Mouse (Mus musculus): ENCODE measurements at regions not wholly inside any gene's neighbourhood (a gene's known extent, or its start where the extent isn't known, plus 50 kb on each side); places are given as distances from the start of the nearest gene placed in this dataset.

GRCm38 (mm10) chr3:33440905-33441304 is 297.9 kb upstream of the Pex5l start:
- no peaks in the 10 kb centered on the region for H3K27me3 ChIP-seq (replicated peaks; ENCODE audit: control insufficient read depth, insufficient read depth, low read length)
- no peak overlapping the region for H3K4me3 ChIP-seq (ENCODE audit: low read length)
- 55% methylated on average over 2 of the region's 2 CpGs for WGBS
- no peaks in the 10 kb centered on the region for H3K9me3 ChIP-seq (ENCODE audit: control insufficient read depth, low read length)
- H3K9ac ChIP-seq (ENCODE audit: low read depth, low read length), result no peak overlapping the region
- H3K36me3 ChIP-seq (ENCODE audit: control insufficient read depth, insufficient read depth, low read length), result no peaks in the 10 kb centered on the region
- no peak overlapping the region for H3K4me2 ChIP-seq (ENCODE audit: low read length)
- ATAC-seq, result peak; percentile 58; the same call in 1 of the 2 replicates
- no peak overlapping the region for H3K27ac ChIP-seq (ENCODE audit: low read depth, low read length)
- no peaks in the 10 kb centered on the region for H3K4me1 ChIP-seq (ENCODE audit: control insufficient read depth, insufficient read depth, low read depth, low read length)

DNA sequence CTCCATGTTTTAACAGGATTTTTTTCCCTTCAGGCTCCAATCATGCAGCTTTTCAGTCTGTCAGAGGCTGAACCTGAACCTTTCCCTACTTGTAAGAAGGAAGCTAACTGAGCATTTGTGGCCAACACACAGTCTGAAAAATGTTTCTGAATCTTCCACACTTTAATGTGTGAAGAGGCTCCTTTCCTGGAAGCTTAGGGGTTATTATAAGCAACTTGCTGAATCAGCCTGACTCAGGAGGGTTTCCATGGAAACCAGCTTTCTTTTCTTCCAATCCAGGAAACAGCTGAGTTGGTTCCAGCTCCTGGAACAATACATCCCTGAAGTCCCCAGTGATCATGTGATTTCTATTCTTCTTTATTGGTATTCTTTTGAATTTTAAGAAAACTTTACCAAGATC is 297.5 kb upstream of the Pex5l start:
- H3K4me1 ChIP-seq (ENCODE audit: control insufficient read depth, insufficient read depth, low read depth, low read length), result no peaks in the 10 kb centered on the region
- ATAC-seq, result peak; percentile 83
- no peaks in the 10 kb centered on the region for H3K27me3 ChIP-seq (replicated peaks; ENCODE audit: control insufficient read depth, insufficient read depth, low read length)

DNA sequence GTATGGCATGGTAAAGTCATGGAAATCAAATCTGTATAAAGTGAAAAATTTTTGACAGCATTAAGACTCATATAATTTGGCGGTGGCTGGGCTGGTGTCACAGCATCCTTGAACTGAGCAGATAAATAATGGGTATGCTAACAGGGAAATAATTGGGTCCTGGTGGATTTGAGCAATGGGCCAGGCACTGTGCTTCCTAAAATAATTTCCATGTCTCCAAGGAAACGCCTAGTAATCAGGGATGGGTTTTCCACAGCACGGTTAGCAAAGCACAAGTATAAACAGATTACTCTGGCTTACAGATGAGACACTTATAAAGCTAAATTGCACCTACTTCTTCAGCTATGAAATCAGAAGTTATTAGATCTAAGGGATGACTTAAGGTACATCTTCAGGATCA is 273.9 kb upstream of the Pex5l start:
- Histone ChIP-seq H3K9me3 (ENCODE audit: control insufficient read depth, low read length) (no peaks in the 10 kb centered on the region), H3K36me3 (ENCODE audit: control insufficient read depth, insufficient read depth, low read length) (no peaks in the 10 kb centered on the region), H3K27ac (ENCODE audit: low read depth, low read length) (no peak overlapping the region), H3K27me3 (replicated peaks; ENCODE audit: control insufficient read depth, insufficient read depth, low read length) (no peaks in the 10 kb centered on the region), H3K4me2 (ENCODE audit: low read length) (no peak overlapping the region), H3K4me1 (ENCODE audit: control insufficient read depth, insufficient read depth, low read depth, low read length) (no peaks in the 10 kb centered on the region), H3K9ac (ENCODE audit: low read depth, low read length) (no peak overlapping the region), H3K4me3 (ENCODE audit: low read length) (no peak overlapping the region)
- WGBS, result 55% methylated on average over 3 of the region's 3 CpGs
- ATAC-seq, result no peak

More for the DNA sequence above, 297.5 kb upstream of the Pex5l start:
- H3K9me3 ChIP-seq (ENCODE audit: control insufficient read depth, low read length), result no peaks in the 10 kb centered on the region
- H3K9ac ChIP-seq (ENCODE audit: low read depth, low read length), result no peak overlapping the region
- no peak overlapping the region for H3K27ac ChIP-seq (ENCODE audit: low read depth, low read length)
- H3K4me3 ChIP-seq (ENCODE audit: low read length), result no peak overlapping the region
- no peaks in the 10 kb centered on the region for H3K36me3 ChIP-seq (ENCODE audit: control insufficient read depth, insufficient read depth, low read length)
- H3K4me2 ChIP-seq (ENCODE audit: low read length), result no peak overlapping the region

- H3K27me3 ChIP-seq (replicated peaks; ENCODE audit: control insufficient read depth, insufficient read depth, low read length), result no peaks in the 10 kb centered on the region
- H3K4me2 ChIP-seq (ENCODE audit: low read length), result no peak overlapping the region
- WGBS, result 93% methylated on average over 1 of the region's 1 CpGs
- no peak overlapping the region for H3K4me3 ChIP-seq (ENCODE audit: low read length)
- H3K36me3 ChIP-seq (ENCODE audit: control insufficient read depth, insufficient read depth, low read length), result no peaks in the 10 kb centered on the region
- no peaks in the 10 kb centered on the region for H3K9me3 ChIP-seq (ENCODE audit: control insufficient read depth, low read length)
- no peak overlapping the region for H3K9ac ChIP-seq (ENCODE audit: low read depth, low read length)
- no peak overlapping the region for H3K27ac ChIP-seq (ENCODE audit: low read depth, low read length)
- H3K4me1 ChIP-seq (ENCODE audit: control insufficient read depth, insufficient read depth, low read depth, low read length), result no peaks in the 10 kb centered on the region
- ATAC-seq, result no peak
Observed at GRCm38 (mm10) chr3:33416321-33416720, 273.3 kb upstream of the Pex5l start.

- H3K4me3 ChIP-seq (ENCODE audit: low read length), result no peak overlapping the region
- no peak overlapping the region for H3K9ac ChIP-seq (ENCODE audit: low read depth, low read length)
- ATAC-seq, result no peak
- 77% methylated on average over 2 of the region's 2 CpGs for WGBS
- H3K4me2 ChIP-seq (ENCODE audit: low read length), result no peak overlapping the region
- no peaks in the 10 kb centered on the region for H3K36me3 ChIP-seq (ENCODE audit: control insufficient read depth, insufficient read depth, low read length)
- no peak overlapping the region for H3K27ac ChIP-seq (ENCODE audit: low read depth, low read length)
- H3K4me1 ChIP-seq (ENCODE audit: control insufficient read depth, insufficient read depth, low read depth, low read length), result no peaks in the 10 kb centered on the region; the same call in 1 of the 2 replicates
- H3K27me3 ChIP-seq (replicated peaks; ENCODE audit: control insufficient read depth, insufficient read depth, low read length), result no peaks in the 10 kb centered on the region
- H3K9me3 ChIP-seq (ENCODE audit: control insufficient read depth, low read length), result no peaks in the 10 kb centered on the region
Observed at GRCm38 (mm10) chr3:33401904-33402303, 258.9 kb upstream of the Pex5l start.

DNA sequence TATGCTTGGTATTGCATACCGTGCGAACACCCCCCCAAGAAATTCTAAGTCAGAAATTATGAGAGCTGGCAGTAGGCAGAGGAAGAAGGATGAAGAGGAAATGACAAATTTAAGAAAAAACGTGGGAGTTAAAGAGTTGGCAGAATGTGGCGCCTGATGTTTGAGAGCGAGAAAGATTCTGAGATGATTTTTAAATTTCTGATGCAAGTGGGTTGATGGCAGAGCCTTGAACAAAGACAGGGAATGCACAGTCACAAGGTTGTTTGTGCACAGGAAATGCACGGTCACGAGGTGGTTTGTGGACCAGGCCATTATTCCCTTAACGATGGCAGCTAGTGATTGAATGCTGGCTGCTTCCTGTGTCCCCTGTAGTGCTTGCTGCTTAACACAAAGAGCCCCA is 256.3 kb upstream of the Pex5l start:
- no peaks in the 10 kb centered on the region; the same call in 1 of the 2 replicates for H3K4me1 ChIP-seq (ENCODE audit: control insufficient read depth, insufficient read depth, low read depth, low read length)
- no peak overlapping the region for H3K9ac ChIP-seq (ENCODE audit: low read depth, low read length)
- no peak overlapping the region for H3K4me3 ChIP-seq (ENCODE audit: low read length)
- no peaks in the 10 kb centered on the region for H3K36me3 ChIP-seq (ENCODE audit: control insufficient read depth, insufficient read depth, low read length)
- H3K4me2 ChIP-seq (ENCODE audit: low read length), result no peak overlapping the region
- WGBS, result 77% methylated on average over 8 of the region's 8 CpGs
- no peak for ATAC-seq
- H3K9me3 ChIP-seq (ENCODE audit: control insufficient read depth, low read length), result no peaks in the 10 kb centered on the region
- no peak overlapping the region for H3K27ac ChIP-seq (ENCODE audit: low read depth, low read length)
- H3K27me3 ChIP-seq (replicated peaks; ENCODE audit: control insufficient read depth, insufficient read depth, low read length), result no peaks in the 10 kb centered on the region

GRCm38 (mm10) chr3:33398326-33398725 is 255.3 kb upstream of the Pex5l start:
- Histone ChIP-seq H3K4me3 (ENCODE audit: low read length) (no peak overlapping the region), H3K4me1 (ENCODE audit: control insufficient read depth, insufficient read depth, low read depth, low read length) (no peaks in the 10 kb centered on the region; the same call in 1 of the 2 replicates), H3K27ac (ENCODE audit: low read depth, low read length) (no peak overlapping the region), H3K9ac (ENCODE audit: low read depth, low read length) (no peak overlapping the region), H3K4me2 (ENCODE audit: low read length) (no peak overlapping the region), H3K9me3 (ENCODE audit: control insufficient read depth, low read length) (no peaks in the 10 kb centered on the region), H3K27me3 (replicated peaks; ENCODE audit: control insufficient read depth, insufficient read depth, low read length) (no peaks in the 10 kb centered on the region), H3K36me3 (ENCODE audit: control insufficient read depth, insufficient read depth, low read length) (no peaks in the 10 kb centered on the region)
- no peak for ATAC-seq
- 59% methylated on average over 2 of the region's 2 CpGs for WGBS

- Histone ChIP-seq H3K27ac (ENCODE audit: low read depth, low read length) (no peak overlapping the region), H3K4me3 (ENCODE audit: low read length) (no peak overlapping the region), H3K9me3 (ENCODE audit: control insufficient read depth, low read length) (no peaks in the 10 kb centered on the region), H3K4me2 (ENCODE audit: low read length) (no peak overlapping the region), H3K36me3 (ENCODE audit: control insufficient read depth, insufficient read depth, low read length) (no peaks in the 10 kb centered on the region), H3K9ac (ENCODE audit: low read depth, low read length) (no peak overlapping the region), H3K4me1 (ENCODE audit: control insufficient read depth, insufficient read depth, low read depth, low read length) (no peaks in the 10 kb centered on the region; the same call in 1 of the 2 replicates), H3K27me3 (replicated peaks; ENCODE audit: control insufficient read depth, insufficient read depth, low read length) (no peaks in the 10 kb centered on the region)
- no peak for ATAC-seq
- 67% methylated on average over 6 of the region's 6 CpGs for WGBS
Observed at GRCm38 (mm10) chr3:33397217-33397616, 254.2 kb upstream of the Pex5l start.

DNA sequence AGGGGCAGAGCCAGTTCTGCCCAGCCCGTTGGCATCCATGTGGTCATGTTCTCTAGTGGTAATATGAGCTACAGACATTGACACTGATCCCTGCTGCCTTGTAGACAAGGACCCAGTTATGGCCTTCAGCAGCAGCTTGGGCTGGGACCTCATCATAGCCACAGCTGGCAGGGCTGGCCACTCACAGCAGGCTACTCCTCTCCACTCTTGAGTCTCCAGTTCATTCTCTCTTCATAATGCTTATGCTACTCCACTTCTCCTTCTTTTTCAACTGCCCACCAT is 249.4 kb upstream of the Pex5l start:
- Histone ChIP-seq H3K36me3 (ENCODE audit: control insufficient read depth, insufficient read depth, low read length) (no peaks in the 10 kb centered on the region), H3K4me2 (ENCODE audit: low read length) (no peak overlapping the region), H3K4me3 (ENCODE audit: low read length) (no peak overlapping the region), H3K27ac (ENCODE audit: low read depth, low read length) (no peak overlapping the region), H3K4me1 (ENCODE audit: control insufficient read depth, insufficient read depth, low read depth, low read length) (no peaks in the 10 kb centered on the region; the same call in 1 of the 2 replicates), H3K9ac (ENCODE audit: low read depth, low read length) (no peak overlapping the region), H3K27me3 (replicated peaks; ENCODE audit: control insufficient read depth, insufficient read depth, low read length) (no peaks in the 10 kb centered on the region), H3K9me3 (ENCODE audit: control insufficient read depth, low read length) (no peaks in the 10 kb centered on the region)
- ATAC-seq, result no peak
- 80% methylated on average over 1 of the region's 1 CpGs for WGBS
